Mouse (Mus musculus): ENCODE data around the gene Dmpk. TPM values are rescaled to one million over a fixed set of nuclear protein-coding genes. Genes with fewer than 3 reads are reported as not detected.
A peak's percentile ranks its signal among the peaks of the same experiment; 100 is the strongest.

Gene Dmpk
- total and polyA plus RNA-seq, 2 experiments from 2014 or later, result 5.6 to 27.8 TPM

GRCm38 (mm10) chr7:19086760-19087159 lies 3.1 kb downstream of the Dmpk start:
- Histone ChIP-seq H3K9ac (replicated peaks; ENCODE audit: low read length) (no peak overlapping the region), H3K9me3 (ENCODE audit: low read length) (no peaks in the 10 kb centered on the region), H3K4me3 (ENCODE audit: low read length) (no peak overlapping the region), H3K27me3 (ENCODE audit: insufficient read depth, low read length) (no peaks in the 10 kb centered on the region), H3K4me1 (ENCODE audit: insufficient read depth, low read length) (no peaks in the 10 kb centered on the region), H3K27ac (no peak overlapping the region), H3K36me3 (ENCODE audit: insufficient read depth, low read length) (peaks cover 24% of the 10 kb centered on the region), H3K4me2 (ENCODE audit: low read depth, low read length) (no peak overlapping the region)
- TF ChIP-seq CTCF (IDR thresholded peaks at IDR 0.05; ENCODE audit: low read depth), result no peak
- ATAC-seq (no peak), DNase-seq (ENCODE audit: low spot score) (no peak)
- WGBS, result 69% methylated on average over 18 of the region's 18 CpGs

- Histone ChIP-seq H3K9ac (replicated peaks; ENCODE audit: low read length) (no peak overlapping the region), H3K9me3 (ENCODE audit: low read length) (no peaks in the 10 kb centered on the region), H3K4me2 (ENCODE audit: low read depth, low read length) (no peak overlapping the region), H3K4me1 (ENCODE audit: insufficient read depth, low read length) (0 out of 2 replicates have a peak, but pooled peaks cover 4% of the 10 kb centered on the region), H3K36me3 (ENCODE audit: insufficient read depth, low read length) (peaks cover 10% of the 10 kb centered on the region), H3K27me3 (ENCODE audit: insufficient read depth, low read length) (no peaks in the 10 kb centered on the region), H3K27ac (no peak overlapping the region), H3K4me3 (ENCODE audit: low read length) (no peak overlapping the region)
- DNase-seq (ENCODE audit: low spot score), result peak; percentile 79
- TF ChIP-seq CTCF (IDR thresholded peaks at IDR 0.05; ENCODE audit: low read depth), result peak; percentile 76
- ATAC-seq, result no peak
- WGBS, result 40% methylated on average over 10 of the region's 10 CpGs
Observed at GRCm38 (mm10) chr7:19088813-19089212, 5.2 kb downstream of the Dmpk start.

GRCm38 (mm10) chr7:19091913-19092312 lies 8.3 kb downstream of the Dmpk start:
- 44% methylated on average over 17 of the region's 17 CpGs for WGBS
- Histone ChIP-seq H3K27me3 (ENCODE audit: insufficient read depth, low read length) (peaks cover 5% of the 10 kb centered on the region; the same call in 1 of the 2 replicates), H3K9me3 (ENCODE audit: low read length) (no peaks in the 10 kb centered on the region), H3K4me1 (ENCODE audit: insufficient read depth, low read length) (0 out of 2 replicates have a peak, but pooled peaks cover 4% of the 10 kb centered on the region), H3K9ac (replicated peaks; ENCODE audit: low read length) (peak overlapping the region; percentile 22; the same call in 1 of the 2 replicates), H3K4me3 (ENCODE audit: low read length) (no peak overlapping the region), H3K27ac (no peak overlapping the region), H3K4me2 (ENCODE audit: low read depth, low read length) (peak overlapping the region; percentile 94), H3K36me3 (ENCODE audit: insufficient read depth, low read length) (peaks cover 10% of the 10 kb centered on the region)
- no peak for TF ChIP-seq CTCF (IDR thresholded peaks at IDR 0.05; ENCODE audit: low read depth)
- DNase-seq (ENCODE audit: low spot score) (no peak), ATAC-seq (no peak)

- H3K27ac ChIP-seq, result peak overlapping the region; percentile 11; the same call in 1 of the 2 replicates
- peak; percentile 62 for DNase-seq (ENCODE audit: low spot score)
Observed at GRCm38 (mm10) chr7:19092381-19093173, 8.9 kb downstream of the Dmpk start.

GRCm38 (mm10) chr7:19093174-19093521 lies 9.5 kb downstream of the Dmpk start:
- ATAC-seq, result peak; percentile 57
- H3K4me3 ChIP-seq (ENCODE audit: low read length), result peak overlapping the region; percentile 49
- peak overlapping the region; percentile 86; the same call in 1 of the 2 replicates for H3K27ac ChIP-seq
- TF ChIP-seq CTCF (IDR thresholded peaks at IDR 0.05; ENCODE audit: low read depth), result peak; percentile 84
- 10% methylated on average over 13 of the region's 15 CpGs for WGBS
- peak overlapping the region; percentile 94 for H3K4me2 ChIP-seq (ENCODE audit: low read depth, low read length)
- 0 out of 2 replicates have a peak, but pooled peaks cover 4% of the 10 kb centered on the region for H3K4me1 ChIP-seq (ENCODE audit: insufficient read depth, low read length)
- peak; percentile 78 for DNase-seq (ENCODE audit: low spot score)
- H3K9ac ChIP-seq (replicated peaks; ENCODE audit: low read length), result no peak overlapping the region
- H3K27me3 ChIP-seq (ENCODE audit: insufficient read depth, low read length), result peaks cover 5% of the 10 kb centered on the region; the same call in 1 of the 2 replicates
- no peaks in the 10 kb centered on the region for H3K9me3 ChIP-seq (ENCODE audit: low read length)
- H3K36me3 ChIP-seq (ENCODE audit: insufficient read depth, low read length), result peaks cover 10% of the 10 kb centered on the region

More at GRCm38 (mm10) chr7:19092381-19093173, 8.9 kb downstream of the Dmpk start:
- peaks cover 5% of the 10 kb centered on the region; the same call in 1 of the 2 replicates for H3K27me3 ChIP-seq (ENCODE audit: insufficient read depth, low read length)
- WGBS, result 11% methylated on average over 38 of the region's 38 CpGs
- peak overlapping the region; percentile 10; the same call in 1 of the 2 replicates for H3K4me3 ChIP-seq (ENCODE audit: low read length)
- peak overlapping the region; percentile 94 for H3K4me2 ChIP-seq (ENCODE audit: low read depth, low read length)
- peak overlapping the region; percentile 22 for H3K9ac ChIP-seq (replicated peaks; ENCODE audit: low read length)
- peaks cover 10% of the 10 kb centered on the region for H3K36me3 ChIP-seq (ENCODE audit: insufficient read depth, low read length)
- ATAC-seq, result peak; percentile 53
- no peaks in the 10 kb centered on the region for H3K9me3 ChIP-seq (ENCODE audit: low read length)
- no peak for TF ChIP-seq CTCF (IDR thresholded peaks at IDR 0.05; ENCODE audit: low read depth)
- 0 out of 2 replicates have a peak, but pooled peaks cover 4% of the 10 kb centered on the region for H3K4me1 ChIP-seq (ENCODE audit: insufficient read depth, low read length)

- peak; percentile 82 for ATAC-seq
- H3K4me1 ChIP-seq (ENCODE audit: insufficient read depth, low read length), result 0 out of 2 replicates have a peak, but pooled peaks cover 4% of the 10 kb centered on the region
- DNase-seq (ENCODE audit: low spot score), result peak; percentile 93
- H3K4me3 ChIP-seq (ENCODE audit: low read length), result peak overlapping the region; percentile 49
- H3K9ac ChIP-seq (replicated peaks; ENCODE audit: low read length), result peak overlapping the region; percentile 53
- no peaks in the 10 kb centered on the region for H3K9me3 ChIP-seq (ENCODE audit: low read length)
- H3K27me3 ChIP-seq (ENCODE audit: insufficient read depth, low read length), result peaks cover 5% of the 10 kb centered on the region; the same call in 1 of the 2 replicates
- TF ChIP-seq CTCF (IDR thresholded peaks at IDR 0.05; ENCODE audit: low read depth), result no peak; the same call in 1 of the 2 replicates
- peak overlapping the region; percentile 94 for H3K4me2 ChIP-seq (ENCODE audit: low read depth, low read length)
- H3K27ac ChIP-seq, result peak overlapping the region; percentile 86
- H3K36me3 ChIP-seq (ENCODE audit: insufficient read depth, low read length), result peaks cover 10% of the 10 kb centered on the region
- 2% methylated on average over 43 of the region's 45 CpGs for WGBS
Observed at GRCm38 (mm10) chr7:19093537-19094385, 10.1 kb downstream of the Dmpk start.
